Mouse (Mus musculus) ES-Bruce4 (cell line): ENCODE measurements at regions not wholly inside any gene's neighbourhood (a gene's known extent, or its start where the extent isn't known, plus 50 kb on each side); places are given as distances from the start of the nearest gene placed in this dataset.

Source experiments
- H3K27ac ChIP-seq: 2 replicates; pipeline ENCODE4 v1.5.1; 2012; ENCODE audit warnings: low read length, inconsistent platforms; ENCODE audit not compliant: insufficient read depth
- H3K27me3 ChIP-seq: 2 replicates; pipeline ENCODE4 v1.6.1; 2012; ENCODE audit warnings: mild to moderate bottlenecking, low read length, inconsistent platforms; ENCODE audit not compliant: control insufficient read depth, poor library complexity, insufficient read depth, severe bottlenecking
- H3K36me3 ChIP-seq: 2 replicates; pipeline ENCODE4 v1.6.1; 2012; ENCODE audit warnings: inconsistent platforms, mild to moderate bottlenecking, low read length, moderate library complexity; ENCODE audit not compliant: control insufficient read depth, poor library complexity, insufficient read depth, severe bottlenecking
- H3K4me1 ChIP-seq: one replicate; pipeline ENCODE4 v1.8.1; 2011; ENCODE audit warnings: low read length; ENCODE audit not compliant: control insufficient read depth, insufficient read depth
- H3K4me3 ChIP-seq: 2 replicates; pipeline ENCODE4 v1.5.1; 2011; ENCODE audit warnings: low read depth, mild to moderate bottlenecking, low read length
- H3K9ac ChIP-seq: 2 replicates; pipeline ENCODE4 v1.6.1; 2012; ENCODE audit warnings: low read depth, mild to moderate bottlenecking, inconsistent platforms; ENCODE audit not compliant: poor library complexity, severe bottlenecking
- H3K9me3 ChIP-seq: replicated peaks from 2 replicates; pipeline ENCODE4 v1.6.1; 2012; ENCODE audit warnings: mild to moderate bottlenecking, low read length, inconsistent platforms; ENCODE audit not compliant: control insufficient read depth, poor library complexity, insufficient read depth, severe bottlenecking
- CTCF ChIP-seq: IDR thresholded peaks from one replicate; pipeline ENCODE4 v1.8.1; 2011; ENCODE audit warnings: low read depth, low read length
- EP300 ChIP-seq: IDR thresholded peaks from 2 replicates; pipeline ENCODE4 v1.6.1; 2011; ENCODE audit warnings: low read depth, low read length; ENCODE audit not compliant: insufficient read depth
- POLR2A ChIP-seq: IDR thresholded peaks from one replicate; pipeline ENCODE4 v1.8.1; 2011; ENCODE audit warnings: low read length; ENCODE audit not compliant: insufficient read depth

- H3K4me3 ChIP-seq, result no peak overlapping the region
- H3K27ac ChIP-seq, result no peak overlapping the region
- no peaks in the 10 kb centered on the region for H3K36me3 ChIP-seq
- no peak overlapping the region for H3K9ac ChIP-seq
- no peak for TF ChIP-seq CTCF
- TF ChIP-seq POLR2A, result no peak
- TF ChIP-seq EP300, result no peak
- no peaks in the 10 kb centered on the region for H3K4me1 ChIP-seq
- H3K27me3 ChIP-seq, result no peaks in the 10 kb centered on the region
- H3K9me3 ChIP-seq, result no peaks in the 10 kb centered on the region
These were observed 79.3 kb upstream of the Wscd1 start for GRCm38 (mm10) chr11:71670111-71671050.

DNA sequence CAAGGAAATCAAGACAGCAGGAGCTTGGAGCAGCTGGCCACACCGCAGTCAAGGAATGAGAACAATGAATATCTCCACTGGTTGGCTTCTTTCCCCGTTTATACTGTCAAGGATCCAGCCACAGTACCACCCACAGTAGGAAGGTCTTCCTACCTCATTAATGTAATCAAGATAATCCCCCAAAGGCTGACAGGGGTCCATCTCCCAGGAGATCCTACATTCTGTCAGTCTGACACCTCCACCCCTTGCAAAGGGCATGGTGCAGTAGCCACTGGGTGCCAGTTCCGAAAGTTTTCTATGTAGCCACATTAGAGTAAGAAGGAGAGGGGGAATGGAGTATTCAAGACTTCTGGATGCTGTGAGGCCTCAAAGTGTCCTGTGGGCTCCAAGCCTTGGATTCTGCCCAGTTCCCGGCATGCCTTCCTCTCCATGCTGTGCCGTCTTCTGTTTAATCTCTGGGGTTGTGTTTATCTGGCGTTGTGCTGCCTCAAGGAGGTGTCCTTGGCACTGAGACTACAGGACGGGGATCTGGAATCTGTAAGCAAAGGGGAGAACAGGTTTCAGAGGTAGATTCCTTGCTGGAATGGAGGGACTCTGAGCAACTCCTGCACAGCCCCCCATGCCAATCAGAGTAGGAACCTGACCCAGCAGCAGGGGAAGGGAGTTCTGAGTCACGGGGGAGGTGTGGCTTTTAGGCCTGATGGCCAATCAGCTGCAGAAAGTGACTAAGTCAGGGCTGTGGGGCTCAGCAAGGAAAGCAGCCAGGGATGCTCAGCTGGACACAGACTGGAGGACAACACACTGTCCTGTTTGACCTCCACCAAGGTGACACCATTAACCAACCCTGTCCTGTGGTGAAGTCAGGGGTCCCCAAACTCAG, 77.3 kb upstream of the Wscd1 start:
- Histone ChIP-seq H3K27ac (no peak overlapping the region), H3K4me1 (no peaks in the 10 kb centered on the region), H3K9me3 (no peaks in the 10 kb centered on the region), H3K36me3 (no peaks in the 10 kb centered on the region), H3K27me3 (no peaks in the 10 kb centered on the region), H3K9ac (no peak overlapping the region), H3K4me3 (no peak overlapping the region)
- TF ChIP-seq POLR2A (no peak), CTCF (no peak), EP300 (no peak)

DNA sequence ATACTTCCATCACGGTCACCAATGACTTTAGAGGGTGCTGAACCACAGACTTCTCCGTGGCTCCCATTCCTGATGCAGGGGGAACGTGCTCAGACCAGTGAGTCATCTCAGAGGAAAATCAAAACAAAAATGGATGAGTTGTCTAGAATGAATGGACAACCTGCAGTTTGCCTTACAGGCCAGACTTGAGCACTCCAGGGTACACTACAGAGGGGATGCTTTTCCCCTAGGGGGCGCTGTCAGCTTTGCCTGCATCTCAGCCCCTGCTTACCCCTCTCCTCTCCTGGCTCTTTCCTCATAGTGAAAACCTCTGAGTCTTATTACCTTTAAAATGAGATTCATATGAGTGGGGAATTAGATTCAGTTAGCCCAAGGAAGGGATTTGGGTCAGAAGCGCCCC, 75.4 kb upstream of the Wscd1 start:
- Histone ChIP-seq H3K9me3 (no peaks in the 10 kb centered on the region), H3K4me1 (no peaks in the 10 kb centered on the region), H3K36me3 (no peaks in the 10 kb centered on the region), H3K27me3 (no peaks in the 10 kb centered on the region), H3K4me3 (no peak overlapping the region), H3K9ac (no peak overlapping the region), H3K27ac (no peak overlapping the region)
- TF ChIP-seq CTCF, result peak; percentile 83
- no peak for TF ChIP-seq POLR2A

GRCm38 (mm10) chr11:71675714-71676313, 73.9 kb upstream of the Wscd1 start:
- H3K4me3 ChIP-seq, result no peak overlapping the region
- no peak overlapping the region for H3K27ac ChIP-seq
- no peaks in the 10 kb centered on the region for H3K9me3 ChIP-seq
- no peaks in the 10 kb centered on the region for H3K4me1 ChIP-seq
- H3K27me3 ChIP-seq, result no peaks in the 10 kb centered on the region
- no peak overlapping the region for H3K9ac ChIP-seq
- no peaks in the 10 kb centered on the region for H3K36me3 ChIP-seq
- TF ChIP-seq POLR2A, result no peak
- TF ChIP-seq EP300, result no peak
- TF ChIP-seq CTCF, result no peak

GRCm38 (mm10) chr11:71697017-71697416, 52.7 kb upstream of the Wscd1 start:
- no peak overlapping the region for H3K4me3 ChIP-seq
- no peak overlapping the region for H3K27ac ChIP-seq
- H3K4me1 ChIP-seq, result peaks cover 2% of the 10 kb centered on the region
- H3K9me3 ChIP-seq, result no peaks in the 10 kb centered on the region
- no peak overlapping the region for H3K9ac ChIP-seq
- no peaks in the 10 kb centered on the region for H3K36me3 ChIP-seq
- H3K27me3 ChIP-seq, result no peaks in the 10 kb centered on the region; the same call in 1 of the 2 replicates
- TF ChIP-seq EP300 (no peak), CTCF (no peak), POLR2A (no peak)
